Mouse (Mus musculus): ENCODE data around the gene Hs3st5.
"Not testable (repeated sequence)": the region's sequence is repeated elsewhere in the genome, so short reads cannot be mapped to it uniquely, and the experiment has no call there.

Gene Hs3st5

GRCm38 (mm10) chr10:36557673-36558072 is 51.1 kb downstream of the Hs3st5 start:
- no peak for DNase-seq (ENCODE audit: low spot score in 2 of 2)

GRCm38 (mm10) chr10:36558736-36559135 is 52.1 kb downstream of the Hs3st5 start:
- no peak for DNase-seq (ENCODE audit: low spot score in 2 of 2)

- no peak for DNase-seq (ENCODE audit: low spot score in 2 of 2)
These were observed 60.6 kb downstream of the Hs3st5 start for GRCm38 (mm10) chr10:36567258-36567657.

- DNase-seq (ENCODE audit: low spot score in 2 of 2): no peak
These were observed 65.9 kb downstream of the Hs3st5 start for GRCm38 (mm10) chr10:36572540-36572939.

- DNase-seq (ENCODE audit: low spot score in 2 of 2): no peak
These were observed 71.9 kb downstream of the Hs3st5 start for GRCm38 (mm10) chr10:36578375-36579145.

- no peak for DNase-seq (ENCODE audit: low spot score in 2 of 2)
These were observed 103.8 kb downstream of the Hs3st5 start for GRCm38 (mm10) chr10:36610400-36610799.

GRCm38 (mm10) chr10:36611415-36611814 is 104.8 kb downstream of the Hs3st5 start:
- DNase-seq (ENCODE audit: low spot score in 2 of 2): not testable (repeated sequence)

- DNase-seq (ENCODE audit: low spot score in 2 of 2): no peak
These were observed 116.4 kb downstream of the Hs3st5 start for GRCm38 (mm10) chr10:36623037-36623436.

GRCm38 (mm10) chr10:36627952-36628351 is 121.3 kb downstream of the Hs3st5 start:
- DNase-seq (ENCODE audit: low spot score in 2 of 2): no peak

GRCm38 (mm10) chr10:36631746-36632145 is 125.1 kb downstream of the Hs3st5 start:
- no peak for DNase-seq (ENCODE audit: low spot score in 2 of 2)

GRCm38 (mm10) chr10:36650653-36651052 is 144.0 kb downstream of the Hs3st5 start:
- no peak for DNase-seq (ENCODE audit: low spot score in 2 of 2)

- no peak for DNase-seq (ENCODE audit: low spot score in 2 of 2)
These were observed 207.4 kb downstream of the Hs3st5 start for GRCm38 (mm10) chr10:36713974-36714373.

- DNase-seq (ENCODE audit: low spot score in 2 of 2): no peak
These were observed 219.6 kb downstream of the Hs3st5 start for GRCm38 (mm10) chr10:36726239-36726638.

- DNase-seq (ENCODE audit: low spot score in 2 of 2): no peak
These were observed 222.9 kb downstream of the Hs3st5 start for GRCm38 (mm10) chr10:36729361-36730098.

- no peak for DNase-seq (ENCODE audit: low spot score in 2 of 2)
These were observed 232.8 kb downstream of the Hs3st5 start for GRCm38 (mm10) chr10:36739375-36739774.

- no peak for DNase-seq (ENCODE audit: low spot score in 2 of 2)
These were observed 243.4 kb downstream of the Hs3st5 start for GRCm38 (mm10) chr10:36750021-36750420.

GRCm38 (mm10) chr10:36754471-36754870 is 247.9 kb downstream of the Hs3st5 start:
- DNase-seq (ENCODE audit: low spot score in 2 of 2): no peak

- DNase-seq (ENCODE audit: low spot score in 2 of 2): no peak
These were observed 267.0 kb downstream of the Hs3st5 start for GRCm38 (mm10) chr10:36773595-36773994.

- no peak for DNase-seq (ENCODE audit: low spot score in 2 of 2)
These were observed 268.3 kb downstream of the Hs3st5 start for GRCm38 (mm10) chr10:36774898-36775297.

GRCm38 (mm10) chr10:36781641-36782040 is 275.0 kb downstream of the Hs3st5 start:
- DNase-seq (ENCODE audit: low spot score in 2 of 2): no peak

- DNase-seq (ENCODE audit: low spot score in 2 of 2): no peak
These were observed 280.4 kb downstream of the Hs3st5 start for GRCm38 (mm10) chr10:36786970-36787369.

GRCm38 (mm10) chr10:36791771-36792170 is 285.2 kb downstream of the Hs3st5 start:
- no peak for DNase-seq (ENCODE audit: low spot score in 2 of 2)

GRCm38 (mm10) chr10:36795311-36795710 is 288.7 kb downstream of the Hs3st5 start:
- DNase-seq (ENCODE audit: low spot score in 2 of 2): no peak

Measured in thymus, postnatal 10 days (tissue).